Mouse (Mus musculus) embryonic facial prominence, embryonic 13.5 days (tissue): ENCODE data around the gene Arrb1. TPM values are rescaled to one million over a fixed set of nuclear protein-coding genes. Genes with fewer than 3 reads are reported as not detected.
A peak's percentile ranks its signal among the peaks of the same experiment; 100 is the strongest.

Source experiments
- ATAC-seq: fragments of 200-750 bp; cut with Nextera tagmentation; 2 replicates; pipeline ENCODE4 v1.8.0; 2017; ENCODE audit warnings: low read depth; ENCODE audit not compliant: insufficient number of reproducible peaks, insufficient read depth, low FRiP score, low TSS enrichment
- H3K27ac ChIP-seq: fragments of 300-500 bp; sonication (generic); 2 replicates; pipeline ENCODE4 v1.5.1; 2015; ENCODE audit warnings: moderate library complexity, mild to moderate bottlenecking, inconsistent platforms
- H3K27me3 ChIP-seq: fragments of 300-500 bp; sonication (generic); 2 replicates; pipeline ENCODE4 v1.6.1; 2015; ENCODE audit warnings: mild to moderate bottlenecking, inconsistent platforms
- H3K36me3 ChIP-seq: fragments of 300-500 bp; sonication (generic); 2 replicates; pipeline ENCODE4 v1.6.1; 2015; ENCODE audit warnings: mild to moderate bottlenecking, inconsistent platforms
- H3K4me1 ChIP-seq: fragments of 300-500 bp; sonication (generic); 2 replicates; pipeline ENCODE4 v1.6.1; 2015; ENCODE audit warnings: inconsistent platforms
- H3K4me2 ChIP-seq: fragments of 300-500 bp; sonication (generic); 2 replicates; pipeline ENCODE4 v1.6.1; 2015; ENCODE audit warnings: moderate library complexity, mild to moderate bottlenecking, inconsistent platforms
- H3K4me3 ChIP-seq: fragments of 300-500 bp; sonication (generic); 2 replicates; pipeline ENCODE4 v1.5.1; 2015; ENCODE audit warnings: mild to moderate bottlenecking, inconsistent platforms
- H3K9ac ChIP-seq: fragments of 300-500 bp; sonication (generic); 2 replicates; pipeline ENCODE4 v1.6.1; 2015; ENCODE audit warnings: mild to moderate bottlenecking, inconsistent platforms
- H3K9me3 ChIP-seq: fragments of 300-500 bp; sonication (generic); 2 replicates; pipeline ENCODE4 v1.6.1; 2016; ENCODE audit warnings: inconsistent platforms
- WGBS: fragments of 180-500 bp; shearing (Covaris S2); methylation state at CpG from one replicate; pipeline ENCODE4 v1.1.7; 2015; ENCODE audit warnings: mixed read lengths; 5-methylcytosine and 5-hydroxymethylcytosine counted together
- polyA plus RNA-seq: library from polyadenylated mRNA; unstranded; fragments of >200 nt; fragmentation: Nextera tagmentation; extraction: Ambion mirVana; gene quantifications from 2 replicates; pipeline ENCODE4 v1.2.1, GENCODE M21; 2015

Gene Arrb1
- polyA plus RNA-seq, 1 experiment from 2014 or later = 6.3 TPM

DNA sequence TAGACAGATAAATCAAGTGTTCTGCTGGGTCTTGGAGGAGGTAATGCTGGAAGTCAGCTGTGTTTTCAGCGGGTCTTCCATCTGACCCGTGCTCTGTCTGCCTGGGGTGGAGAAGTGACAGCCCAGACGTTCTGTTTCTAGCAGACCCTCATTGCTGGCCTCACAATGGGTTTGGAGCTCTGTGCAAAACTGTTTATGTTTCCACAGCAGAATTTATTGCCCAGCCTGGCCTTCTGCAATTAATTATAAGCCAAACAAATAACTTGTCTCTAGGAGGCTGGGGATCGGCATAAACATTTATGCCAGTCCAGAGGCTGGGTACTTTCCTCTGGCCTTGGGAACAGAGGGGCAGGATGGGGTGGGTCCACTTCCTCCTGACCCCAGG, 18.6 kb downstream of the Arrb1 start:
- Histone ChIP-seq H3K9ac (no peak overlapping the region), H3K27me3 (no peaks in the 10 kb centered on the region), H3K27ac (peak overlapping the region; percentile 78), H3K9me3 (no peaks in the 10 kb centered on the region), H3K4me3 (no peak overlapping the region), H3K4me2 (no peak overlapping the region), H3K36me3 (peaks cover 5% of the 10 kb centered on the region; the same call in 1 of the 2 replicates), H3K4me1 (peaks cover 30% of the 10 kb centered on the region)
- ATAC-seq = no peak
- 20% methylated on average over 4 of the region's 4 CpGs for WGBS

DNA sequence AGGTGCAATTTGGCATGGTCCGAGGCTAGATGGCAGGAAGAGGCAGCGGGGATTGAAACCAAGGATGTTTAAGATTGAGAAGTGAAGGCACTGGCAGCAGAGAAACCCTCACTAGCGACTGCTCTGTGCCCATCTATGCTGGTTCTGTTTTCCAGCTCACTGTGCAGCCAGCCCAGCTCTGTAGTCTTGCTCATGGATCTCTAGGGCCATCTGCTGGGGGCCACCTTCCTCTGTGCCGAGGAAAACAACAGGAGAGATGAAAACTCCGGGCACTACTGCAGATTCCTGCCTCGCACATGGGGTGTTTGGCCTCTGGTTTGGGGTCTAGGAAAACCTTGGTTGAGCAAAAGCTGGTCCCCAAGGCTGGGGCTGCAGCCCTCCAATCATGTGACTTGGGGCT, 20.6 kb downstream of the Arrb1 start:
- no peak for ATAC-seq
- no peak overlapping the region for H3K4me2 ChIP-seq
- no peaks in the 10 kb centered on the region for H3K9me3 ChIP-seq
- no peak overlapping the region for H3K27ac ChIP-seq
- no peak overlapping the region; the same call in 1 of the 2 replicates for H3K9ac ChIP-seq
- no peak overlapping the region for H3K4me3 ChIP-seq
- peaks cover 35% of the 10 kb centered on the region for H3K4me1 ChIP-seq
- 11% methylated on average over 6 of the region's 6 CpGs for WGBS
- H3K36me3 ChIP-seq = peaks cover 2% of the 10 kb centered on the region; the same call in 1 of the 2 replicates
- H3K27me3 ChIP-seq = no peaks in the 10 kb centered on the region

DNA sequence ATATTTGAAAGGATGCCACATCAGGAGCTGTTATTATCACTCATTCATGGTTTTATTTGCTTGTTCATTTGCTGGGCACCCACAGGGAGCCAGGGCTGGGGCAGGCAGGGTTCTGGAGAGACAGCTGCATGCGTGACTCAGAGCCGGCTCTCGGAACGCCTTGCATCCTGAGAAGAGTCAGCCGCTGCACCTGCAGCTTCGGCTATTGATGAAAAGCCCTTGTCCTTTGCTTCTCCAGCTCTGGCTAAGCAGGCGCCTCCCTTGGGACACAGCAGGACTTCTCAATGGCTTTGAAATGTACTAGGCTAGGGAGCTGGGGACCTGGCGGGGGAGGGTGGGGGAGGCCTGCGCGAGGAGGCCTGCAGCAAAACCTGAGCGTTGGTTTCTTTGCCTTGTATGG, 23.8 kb downstream of the Arrb1 start:
- Histone ChIP-seq H3K27ac (no peak overlapping the region), H3K9me3 (no peaks in the 10 kb centered on the region), H3K4me3 (no peak overlapping the region), H3K4me2 (no peak overlapping the region), H3K4me1 (peaks cover 32% of the 10 kb centered on the region), H3K9ac (0 out of 2 replicates have a peak overlapping the region, but pooled peaks have one; percentile 21), H3K27me3 (no peaks in the 10 kb centered on the region), H3K36me3 (no peaks in the 10 kb centered on the region)
- ATAC-seq = no peak
- 35% methylated on average over 11 of the region's 11 CpGs for WGBS

DNA sequence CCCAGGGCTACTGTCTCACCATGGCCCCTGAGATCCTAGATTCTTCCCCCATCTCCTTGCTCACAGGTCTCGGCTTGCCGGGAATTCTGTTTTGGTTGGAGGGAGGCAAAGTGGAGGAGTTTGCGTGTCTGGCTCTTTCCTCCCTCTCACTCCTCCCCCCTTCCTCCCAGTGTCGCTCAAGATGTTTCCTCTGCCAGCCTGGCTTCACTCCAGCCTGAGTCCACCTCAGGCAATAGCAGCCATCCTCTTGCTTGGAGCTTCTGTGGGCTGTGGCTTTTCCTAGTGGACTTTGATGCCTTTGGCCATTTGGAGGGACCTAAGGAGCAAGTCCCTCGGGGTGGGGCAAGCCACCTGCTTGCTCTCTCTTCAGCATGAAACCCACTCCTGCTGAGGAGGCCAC, 27.2 kb downstream of the Arrb1 start:
- Histone ChIP-seq H3K9me3 (no peaks in the 10 kb centered on the region), H3K27ac (peak overlapping the region; percentile 62; the same call in 1 of the 2 replicates), H3K4me1 (peaks cover 38% of the 10 kb centered on the region), H3K4me3 (no peak overlapping the region), H3K27me3 (no peaks in the 10 kb centered on the region), H3K4me2 (no peak overlapping the region), H3K36me3 (no peaks in the 10 kb centered on the region), H3K9ac (no peak overlapping the region)
- ATAC-seq = no peak
- WGBS = 10% methylated on average over 5 of the region's 5 CpGs

DNA sequence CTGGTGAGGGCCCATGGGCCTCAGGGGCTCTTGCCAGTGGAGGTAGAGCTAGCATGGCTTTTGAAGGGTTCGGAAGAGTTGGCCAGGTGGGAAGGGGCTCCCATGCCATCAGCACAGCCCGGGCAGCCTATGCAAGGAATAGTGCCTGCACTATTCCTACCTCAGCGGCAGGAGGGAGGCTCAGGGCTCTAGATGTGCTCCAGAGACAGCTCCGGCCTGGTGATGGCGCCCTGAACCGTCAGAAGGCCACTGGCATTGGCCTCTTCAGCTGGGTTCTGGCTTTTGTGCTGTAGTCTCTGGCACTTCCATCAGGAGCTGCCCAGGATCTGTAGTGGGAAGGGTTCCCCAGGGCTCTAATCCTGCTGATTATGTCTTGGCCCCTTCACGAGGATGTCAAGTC, 28.0 kb downstream of the Arrb1 start:
- 0 out of 2 replicates have a peak, but pooled peaks have one; percentile 11 for ATAC-seq
- Histone ChIP-seq H3K9me3 (no peaks in the 10 kb centered on the region), H3K9ac (no peak overlapping the region), H3K27me3 (no peaks in the 10 kb centered on the region), H3K36me3 (no peaks in the 10 kb centered on the region), H3K4me3 (no peak overlapping the region), H3K27ac (peak overlapping the region; percentile 12; the same call in 1 of the 2 replicates), H3K4me1 (peaks cover 40% of the 10 kb centered on the region), H3K4me2 (no peak overlapping the region)
- WGBS = 49% methylated on average over 7 of the region's 7 CpGs

DNA sequence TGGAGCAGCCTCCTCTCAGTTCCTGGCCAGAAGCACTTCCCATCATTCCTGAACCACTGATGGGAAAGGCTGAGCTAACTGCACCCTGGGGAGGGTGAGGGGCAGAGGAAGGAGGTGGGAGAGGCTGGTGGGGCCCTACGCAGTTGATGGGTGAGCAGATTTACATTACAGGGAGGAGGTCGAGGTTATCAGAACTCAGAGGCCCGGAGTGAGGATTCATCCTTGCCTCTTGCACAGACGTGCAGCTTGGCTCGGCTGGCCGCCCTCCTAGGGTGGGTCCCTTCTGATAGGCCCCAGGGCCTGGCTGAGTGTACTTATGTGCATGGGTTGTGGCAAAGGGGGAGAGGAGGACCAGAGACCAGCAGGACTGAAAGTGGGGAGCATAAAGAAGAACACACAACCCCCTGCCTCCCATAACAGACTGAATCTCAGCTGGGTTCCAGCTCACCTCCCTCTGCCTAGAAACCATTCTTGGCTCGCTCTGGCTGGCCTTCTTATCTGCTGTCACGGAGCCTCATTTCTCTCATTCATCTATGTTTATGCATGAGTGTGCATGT, 30.1 kb downstream of the Arrb1 start:
- Histone ChIP-seq H3K4me2 (no peak overlapping the region), H3K36me3 (no peaks in the 10 kb centered on the region), H3K9ac (no peak overlapping the region), H3K4me3 (no peak overlapping the region), H3K27ac (no peak overlapping the region), H3K27me3 (no peaks in the 10 kb centered on the region), H3K4me1 (peaks cover 49% of the 10 kb centered on the region), H3K9me3 (no peaks in the 10 kb centered on the region)
- 47% methylated on average over 8 of the region's 8 CpGs for whole genome bisulfite sequencing
- no peak for ATAC-seq

DNA sequence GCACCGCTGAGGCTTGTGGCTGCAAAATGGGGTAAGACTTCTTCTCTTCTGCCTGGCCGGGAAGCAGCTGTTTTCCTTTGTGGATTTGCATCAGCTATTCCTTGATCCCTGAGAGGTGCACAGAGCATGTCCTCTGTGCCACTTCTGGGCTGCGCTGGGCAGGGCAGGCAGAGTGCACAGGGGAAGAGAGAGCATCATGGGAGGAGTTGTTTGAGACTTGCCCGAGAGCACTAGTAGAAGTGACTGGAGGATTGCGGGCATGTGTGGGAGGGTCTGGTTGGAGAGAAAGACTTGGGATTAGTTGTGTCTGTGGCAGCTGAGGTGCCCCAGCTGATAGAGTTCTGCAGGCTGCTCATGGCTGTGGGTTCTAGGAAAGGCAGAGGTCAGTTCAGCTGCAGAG, 35.4 kb downstream of the Arrb1 start:
- 55% methylated on average over 5 of the region's 5 CpGs for WGBS

DNA sequence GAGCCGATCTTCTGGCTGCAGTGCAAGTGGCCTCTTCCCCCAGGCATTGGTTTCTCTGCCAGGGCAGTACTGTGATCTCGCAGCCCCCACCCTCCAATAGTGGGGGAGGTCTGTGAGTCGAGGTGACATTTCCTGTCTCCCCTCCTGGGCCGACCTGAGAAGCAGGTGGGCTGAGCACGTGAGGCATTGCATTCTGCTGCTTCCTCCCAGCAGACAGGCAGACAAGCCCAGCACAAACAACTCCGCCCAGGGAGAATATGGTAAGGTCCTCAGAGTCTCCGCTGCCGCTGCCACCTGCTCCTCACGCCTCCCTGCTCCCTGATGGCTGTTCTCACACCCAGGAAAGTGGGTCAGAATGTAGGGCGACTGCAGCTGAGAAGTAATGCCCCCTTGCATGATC, 37.7 kb downstream of the Arrb1 start:
- WGBS = 38% methylated on average over 10 of the region's 10 CpGs
- Histone ChIP-seq H3K4me3 (no peak overlapping the region), H3K4me1 (peaks cover 34% of the 10 kb centered on the region), H3K27me3 (no peaks in the 10 kb centered on the region), H3K36me3 (no peaks in the 10 kb centered on the region), H3K4me2 (no peak overlapping the region), H3K9ac (peak overlapping the region; percentile 21; the same call in 1 of the 2 replicates), H3K9me3 (no peaks in the 10 kb centered on the region), H3K27ac (no peak overlapping the region)
- ATAC-seq = no peak

More for the DNA sequence above, 35.4 kb downstream of the Arrb1 start:
- ATAC-seq = no peak
- Histone ChIP-seq H3K4me2 (0 out of 2 replicates have a peak overlapping the region, but pooled peaks have one; percentile 7), H3K9ac (peak overlapping the region; percentile 27; the same call in 1 of the 2 replicates), H3K27ac (no peak overlapping the region), H3K4me1 (peaks cover 34% of the 10 kb centered on the region), H3K27me3 (no peaks in the 10 kb centered on the region), H3K4me3 (no peak overlapping the region), H3K36me3 (no peaks in the 10 kb centered on the region), H3K9me3 (no peaks in the 10 kb centered on the region)

DNA sequence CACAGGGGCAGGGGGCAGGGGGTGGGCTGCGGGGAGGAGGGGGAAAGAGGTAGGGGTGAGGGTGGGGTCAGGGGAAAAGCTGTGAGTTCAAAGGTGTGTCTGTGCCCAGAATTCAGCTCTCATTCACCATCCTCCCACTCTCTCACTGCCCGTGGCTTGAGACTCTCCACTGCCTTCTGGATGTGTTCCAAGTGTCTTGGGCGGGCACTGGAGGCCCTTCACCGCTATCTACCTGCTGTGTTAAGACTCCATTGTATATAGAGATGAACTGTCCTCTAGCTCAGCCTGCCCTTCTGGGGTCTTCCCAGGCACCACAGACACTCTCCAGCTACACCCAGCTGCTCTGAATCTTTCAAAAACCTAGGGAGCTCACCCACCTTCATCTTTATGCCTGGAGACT, 38.1 kb downstream of the Arrb1 start:
- Histone ChIP-seq H3K27ac (no peak overlapping the region), H3K27me3 (no peaks in the 10 kb centered on the region), H3K4me3 (no peak overlapping the region), H3K9me3 (no peaks in the 10 kb centered on the region), H3K4me2 (no peak overlapping the region), H3K4me1 (peaks cover 30% of the 10 kb centered on the region), H3K36me3 (no peaks in the 10 kb centered on the region), H3K9ac (peak overlapping the region; percentile 21; the same call in 1 of the 2 replicates)
- 64% methylated on average over 4 of the region's 4 CpGs for whole genome bisulfite sequencing
- no peak for ATAC-seq

DNA sequence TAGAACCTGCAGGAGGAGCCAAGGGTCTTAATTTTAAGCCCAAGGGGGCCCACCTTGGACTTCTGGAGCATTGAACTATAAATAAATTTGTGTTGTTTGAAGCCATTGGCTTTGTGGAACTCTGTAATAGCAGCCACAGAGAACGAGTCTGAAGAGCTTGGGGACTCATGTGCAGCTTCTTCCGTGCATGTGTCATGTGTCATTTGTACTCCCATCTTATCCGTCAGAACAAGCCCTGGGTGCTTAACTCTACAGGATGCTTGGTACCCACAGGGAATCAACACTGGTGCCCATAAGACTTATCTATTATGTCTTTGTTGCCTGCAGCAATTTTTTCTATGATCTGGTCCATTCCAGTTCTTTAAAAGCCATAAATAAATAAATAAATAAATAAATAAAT, 43.0 kb downstream of the Arrb1 start:
- Histone ChIP-seq H3K27ac (no peak overlapping the region), H3K4me3 (no peak overlapping the region), H3K4me2 (no peak overlapping the region), H3K4me1 (peaks cover 14% of the 10 kb centered on the region), H3K27me3 (no peaks in the 10 kb centered on the region), H3K9ac (no peak overlapping the region), H3K9me3 (no peaks in the 10 kb centered on the region), H3K36me3 (no peaks in the 10 kb centered on the region)
- ATAC-seq = no peak
- 73% methylated on average over 3 of the region's 3 CpGs for WGBS

DNA sequence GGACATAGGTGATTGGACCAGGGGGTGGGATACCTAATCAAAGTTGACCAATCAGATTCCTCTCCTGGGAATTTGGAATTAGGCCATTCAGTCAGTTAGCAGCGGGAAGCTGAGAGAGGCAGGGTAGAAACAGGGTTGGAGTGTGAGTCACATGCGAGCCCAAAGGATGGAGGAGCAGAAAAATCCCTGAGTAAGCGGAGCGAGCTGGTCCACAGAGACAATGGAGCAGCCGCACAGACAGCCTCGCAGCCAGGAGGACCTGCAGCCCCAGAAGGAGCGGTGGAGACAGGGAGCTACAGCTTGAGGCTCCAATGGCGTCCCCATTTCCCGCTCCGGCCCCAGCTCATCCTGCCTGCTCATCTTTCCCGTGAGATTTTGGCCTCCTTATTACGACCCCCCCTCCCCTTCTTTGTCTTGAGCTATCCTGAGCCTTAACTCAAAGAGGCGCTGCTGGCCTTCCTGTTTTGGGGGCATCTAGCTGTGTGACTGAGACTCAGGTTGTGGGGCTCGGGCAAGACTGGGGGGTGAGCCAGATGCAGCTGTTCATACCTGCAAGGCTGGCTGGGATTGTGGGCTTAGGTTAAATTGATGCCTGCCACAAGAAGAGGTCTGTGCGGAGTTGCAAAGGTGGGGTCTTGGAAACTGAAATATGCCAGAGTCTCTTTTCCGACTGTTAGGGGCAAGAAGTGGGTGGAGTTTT, 44.4 kb downstream of the Arrb1 start:
- Histone ChIP-seq H3K4me1 (peaks cover 11% of the 10 kb centered on the region), H3K27ac (no peak overlapping the region), H3K27me3 (no peaks in the 10 kb centered on the region), H3K4me3 (no peak overlapping the region), H3K9ac (peak overlapping the region; percentile 44; the same call in 1 of the 2 replicates), H3K9me3 (no peaks in the 10 kb centered on the region), H3K4me2 (peak overlapping the region; percentile 43), H3K36me3 (0 out of 2 replicates have a peak, but pooled peaks cover 11% of the 10 kb centered on the region)
- ATAC-seq = no peak
- 14% methylated on average over 16 of the region's 16 CpGs for WGBS

DNA sequence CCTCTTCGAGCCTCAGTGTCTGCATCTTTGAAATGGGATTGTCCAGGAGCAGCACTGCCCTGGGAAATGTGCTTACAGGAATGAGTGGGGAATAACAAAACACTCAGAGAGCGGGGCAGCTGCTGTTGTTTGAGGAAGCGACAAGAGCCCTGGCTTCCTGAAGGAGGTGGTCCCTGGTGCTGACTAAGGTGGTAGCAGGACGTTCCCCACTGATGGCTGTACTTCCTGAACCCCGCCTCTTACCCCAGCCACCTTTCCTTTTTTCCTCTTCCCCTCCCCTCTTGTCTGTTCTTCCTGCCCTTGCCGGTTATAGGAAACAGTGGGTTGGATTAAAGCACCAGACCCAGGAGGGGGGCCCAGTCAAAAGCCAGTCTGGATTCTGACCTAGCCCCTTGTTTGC, 45.0 kb downstream of the Arrb1 start:
- Histone ChIP-seq H3K27ac (no peak overlapping the region), H3K27me3 (no peaks in the 10 kb centered on the region), H3K4me1 (peaks cover 11% of the 10 kb centered on the region), H3K4me2 (peak overlapping the region; percentile 43), H3K4me3 (no peak overlapping the region), H3K36me3 (peaks cover 13% of the 10 kb centered on the region; the same call in 1 of the 2 replicates), H3K9ac (no peak overlapping the region), H3K9me3 (no peaks in the 10 kb centered on the region)
- ATAC-seq = no peak
- WGBS = 40% methylated on average over 6 of the region's 6 CpGs
